Mouse (Mus musculus) central nervous system, embryonic 18 days (tissue): ENCODE measurements around the gene Nip7. TPM values are rescaled to one million over a fixed set of nuclear protein-coding genes. Genes with fewer than 3 reads are reported as not detected.

Source experiments
- polyA plus RNA-seq: library from polyadenylated mRNA; depleted of rRNA; stranded (reverse); fragments of >200 nt; gene quantifications from 2 replicates; pipeline ENCODE4 v1.2.3, GENCODE M21; 2012; rRNA removed

Nip7 gene
- polyA plus RNA-seq, result 69.9 and 80.6 TPM in 2 replicates

GRCm38 (mm10) chr8:107056076-107056972, at the start of gene Nip7, which contains the start of gene Cog8:
Gene Nip7, plus strand, starts transcription at chr8:107056877.
Gene Cog8, minus strand, starts transcription at chr8:107056689.

GRCm38 (mm10) chr8:107030650-107031576, 25.8 kb upstream of the Nip7 start, which contains the start of gene Vps4a:
Gene Vps4a, plus strand, starts transcription at chr8:107031222.

GRCm38 (mm10) chr8:107048061-107048941, 8.4 kb upstream of the Nip7 start, which contains the start of gene Pdf:
Gene Pdf, minus strand, starts transcription at chr8:107048614.

GRCm38 (mm10) chr8:107065511-107066496, 9.1 kb downstream of the Nip7 start, which contains the start of gene Tmed6:
Gene Tmed6, minus strand, starts transcription at chr8:107065644.

GRCm38 (mm10) chr8:107096366-107097036, 39.8 kb downstream of the Nip7 start, which contains the start of gene Terf2:
Gene Terf2, minus strand, starts transcription at chr8:107096547.

Other genes with a start within 250 kb of the Nip7 start
- gene Has3, start 186.6 kb upstream of the Nip7 start, polyA plus RNA-seq, result 9.6 and 10.7 TPM in 2 replicates
- 37.3 and 38.0 TPM in 2 replicates for gene Utp4, start 163.2 kb upstream of the Nip7 start, polyA plus RNA-seq
- gene Sntb2, start 121.1 kb upstream of the Nip7 start, polyA plus RNA-seq, result 4.1 and 5.0 TPM in 2 replicates
- gene Vps4a, start 25.7 kb upstream of the Nip7 start, polyA plus RNA-seq, result 102 and 108 TPM in 2 replicates
- 26.0 and 27.5 TPM in 2 replicates for gene Pdf, start 8.3 kb upstream of the Nip7 start, polyA plus RNA-seq
- 44.9 and 47.7 TPM in 2 replicates for gene Cog8, start 188 bp upstream of the Nip7 start, polyA plus RNA-seq
- not detected in 2 replicates for gene Tmed6, start 8.8 kb downstream of the Nip7 start, polyA plus RNA-seq
- 39.5 and 42.7 TPM in 2 replicates for gene Terf2, start 39.7 kb downstream of the Nip7 start, polyA plus RNA-seq
- gene Cyb5b, start 93.8 kb downstream of the Nip7 start, polyA plus RNA-seq, result 96.2 and 104 TPM in 2 replicates
- gene Nfat5, start 236.6 kb downstream of the Nip7 start, polyA plus RNA-seq, result 28.1 and 30.4 TPM in 2 replicates